Mouse (Mus musculus) heart, postnatal 0 days (tissue): ENCODE results near the gene Xbp1. TPM values are rescaled to one million over a fixed set of nuclear protein-coding genes. Genes with fewer than 3 reads are reported as not detected.

Experiments
- ATAC-seq: fragments of 200-750 bp; cut with Nextera tagmentation; 2 replicates; pipeline ENCODE4 v1.8.0; 2017; ENCODE audit warnings: low read depth, moderate number of reproducible peaks, moderate library complexity; ENCODE audit not compliant: insufficient read depth
- DNase-seq: peaks from one replicate; pipeline ENCODE4 v3.0.0-alpha.2; 2016; ENCODE audit warnings: low spot score
- H3K27ac ChIP-seq: fragments of 300-500 bp; sonication (generic); 2 replicates; pipeline ENCODE4 v1.5.1; 2014; ENCODE audit warnings: low read depth, mild to moderate bottlenecking
- H3K27me3 ChIP-seq: fragments of 300-500 bp; sonication (generic); 2 replicates; pipeline ENCODE4 v1.6.1; 2014; ENCODE audit warnings: low read length, mixed read lengths; ENCODE audit not compliant: control insufficient read depth, insufficient read depth
- H3K36me3 ChIP-seq: fragments of 300-500 bp; sonication (generic); replicated peaks from 2 replicates; pipeline ENCODE4 v1.6.1; 2014; ENCODE audit warnings: low read length, mixed read lengths; ENCODE audit not compliant: control insufficient read depth, insufficient read depth
- H3K4me1 ChIP-seq: fragments of 300-500 bp; sonication (generic); 2 replicates; pipeline ENCODE4 v1.6.1; 2014; ENCODE audit warnings: antibody characterized with exemption; ENCODE audit not compliant: control insufficient read depth, insufficient read depth
- H3K4me2 ChIP-seq: fragments of 300-500 bp; sonication (generic); 2 replicates; pipeline ENCODE4 v1.6.1; 2014; ENCODE audit warnings: low read depth, mild to moderate bottlenecking, low read length, moderate library complexity
- H3K4me3 ChIP-seq: fragments of 300-500 bp; sonication (generic); 2 replicates; pipeline ENCODE4 v1.5.1; 2014; ENCODE audit warnings: low read depth, low read length
- H3K9ac ChIP-seq: fragments of 300-500 bp; sonication (generic); replicated peaks from 2 replicates; pipeline ENCODE4 v1.6.1; 2014; ENCODE audit warnings: low read depth, low read length, mixed read lengths
- H3K9me3 ChIP-seq: fragments of 300-500 bp; sonication (generic); replicated peaks from 2 replicates; pipeline ENCODE4 v1.6.1; 2016; ENCODE audit warnings: low read length; ENCODE audit not compliant: control insufficient read depth
- CTCF ChIP-seq: IDR thresholded peaks from 2 replicates; pipeline ENCODE4 v1.5.1; 2016; ENCODE audit warnings: antibody characterized with exemption, control low read depth, low read depth
- EP300 ChIP-seq: IDR thresholded peaks from 2 replicates; pipeline ENCODE4 v1.6.1; 2016; ENCODE audit warnings: antibody characterized with exemption, low read depth
- WGBS: fragments of 180-500 bp; shearing (Covaris S2); extraction: QIAGEN DNeasy Blood & Tissue Kit; methylation state at CpG from one replicate; pipeline ENCODE4 v1.1.7; 2014; 5-methylcytosine and 5-hydroxymethylcytosine counted together
- polyA plus RNA-seq: library from polyadenylated mRNA; unstranded; fragments of >200 nt; fragmentation: Nextera tagmentation; extraction: Ambion mirVana; gene quantifications from 2 replicates; pipeline ENCODE4 v1.2.1, GENCODE M21; 2015
- total RNA-seq: library from RNA; depleted of rRNA; stranded (reverse); fragments of >200 nt; gene quantifications from 2 replicates; pipeline ENCODE4 v1.2.3, GENCODE M21; 2014; ENCODE audit warnings: low replicate concordance

Xbp1 gene
- total and polyA plus RNA-seq, 2 experiments from 2014 or later = 70.7 to 90.7 TPM

DNA sequence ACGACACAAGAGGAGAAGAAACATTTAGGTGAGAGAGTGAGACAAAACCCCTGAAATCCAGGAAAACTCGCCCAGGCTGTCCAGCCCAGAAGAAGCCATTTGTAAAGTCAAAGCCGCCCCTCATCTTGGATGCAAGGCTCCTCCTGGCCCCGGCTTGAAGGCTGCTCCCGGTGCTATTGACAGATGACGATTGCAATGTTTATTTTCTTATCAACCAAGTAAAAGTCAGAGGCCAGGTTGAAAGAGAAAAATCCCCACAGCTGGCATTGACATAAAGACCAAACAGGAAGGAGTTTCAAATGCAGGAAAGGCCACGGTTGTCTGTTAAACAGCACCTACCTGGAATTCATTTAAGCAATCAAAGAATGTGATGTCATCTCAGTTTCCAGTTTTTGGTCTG, 28.5 kb upstream of the Xbp1 start:
- DNase-seq = no peak
- no peak overlapping the region for H3K9ac ChIP-seq
- no peaks in the 10 kb centered on the region for H3K36me3 ChIP-seq
- H3K9me3 ChIP-seq = no peaks in the 10 kb centered on the region
- ATAC-seq = no peak
- TF ChIP-seq EP300 (no peak), CTCF (no peak)
- H3K27ac ChIP-seq = no peak overlapping the region
- no peaks in the 10 kb centered on the region for H3K27me3 ChIP-seq
- H3K4me3 ChIP-seq = no peak overlapping the region
- H3K4me2 ChIP-seq = no peak overlapping the region
- 47% methylated on average over 7 of the region's 7 CpGs for WGBS
- H3K4me1 ChIP-seq = no peaks in the 10 kb centered on the region

DNA sequence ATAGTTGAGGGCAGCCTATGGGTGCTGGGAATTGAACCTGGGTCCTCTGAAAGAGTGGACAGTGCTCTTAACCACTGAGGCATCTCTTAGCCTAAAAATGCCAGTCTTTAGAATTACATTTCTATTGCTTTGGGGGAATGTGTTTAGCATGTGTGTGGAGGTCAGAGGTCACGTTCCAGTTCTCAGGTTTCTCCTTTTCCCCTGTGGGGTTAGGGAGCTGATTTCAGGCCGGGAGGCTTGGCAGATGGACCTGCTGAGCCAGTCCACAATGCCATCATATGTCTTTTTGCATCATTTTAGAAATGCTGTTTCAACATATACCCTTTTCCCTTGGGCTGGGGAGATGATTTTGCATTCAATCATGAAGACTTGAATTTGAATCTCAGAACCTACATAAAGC, 26.6 kb upstream of the Xbp1 start:
- TF ChIP-seq CTCF = no peak
- TF ChIP-seq EP300 = no peak
- Histone ChIP-seq H3K9ac (no peak overlapping the region), H3K27ac (no peak overlapping the region), H3K27me3 (no peaks in the 10 kb centered on the region), H3K9me3 (no peaks in the 10 kb centered on the region), H3K4me1 (no peaks in the 10 kb centered on the region), H3K4me3 (no peak overlapping the region), H3K36me3 (no peaks in the 10 kb centered on the region), H3K4me2 (no peak overlapping the region)
- no peak for ATAC-seq
- WGBS = 69% methylated on average over 2 of the region's 2 CpGs
- no peak for DNase-seq

DNA sequence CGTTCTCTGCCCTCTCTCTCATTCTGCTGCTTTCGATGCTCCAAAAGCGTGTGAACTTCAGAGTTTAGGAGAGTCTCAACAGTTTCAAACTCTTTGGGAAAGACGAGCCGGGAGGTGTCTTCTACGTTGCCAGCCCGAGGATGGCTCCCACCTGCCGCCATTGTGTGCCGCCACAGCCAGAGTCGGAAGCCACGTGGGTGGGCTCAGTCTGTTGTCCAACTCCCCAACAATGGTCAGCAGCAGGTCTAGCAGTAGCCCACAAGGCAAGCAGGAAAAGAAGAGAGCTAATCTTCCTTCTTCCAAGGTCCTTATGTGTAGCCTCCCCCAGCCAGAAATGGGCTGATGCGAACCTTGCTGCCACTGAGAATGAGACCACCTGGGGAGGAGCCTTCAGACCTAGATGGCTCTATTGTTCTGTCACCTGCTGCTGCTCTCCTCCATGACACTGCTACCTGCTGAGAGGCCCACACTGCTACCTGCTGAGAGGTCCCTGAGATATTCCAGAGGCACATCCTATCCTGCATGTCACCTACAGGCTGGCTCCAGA, 25.1 kb upstream of the Xbp1 start:
- DNase-seq (no peak), ATAC-seq (no peak)
- no peaks in the 10 kb centered on the region for H3K9me3 ChIP-seq
- no peaks in the 10 kb centered on the region for H3K27me3 ChIP-seq
- no peak overlapping the region for H3K27ac ChIP-seq
- no peaks in the 10 kb centered on the region for H3K36me3 ChIP-seq
- H3K4me3 ChIP-seq = no peak overlapping the region
- TF ChIP-seq EP300 = no peak
- no peak for TF ChIP-seq CTCF
- no peak overlapping the region for H3K4me2 ChIP-seq
- no peak overlapping the region for H3K9ac ChIP-seq
- no peaks in the 10 kb centered on the region for H3K4me1 ChIP-seq
- WGBS = 81% methylated on average over 12 of the region's 12 CpGs

DNA sequence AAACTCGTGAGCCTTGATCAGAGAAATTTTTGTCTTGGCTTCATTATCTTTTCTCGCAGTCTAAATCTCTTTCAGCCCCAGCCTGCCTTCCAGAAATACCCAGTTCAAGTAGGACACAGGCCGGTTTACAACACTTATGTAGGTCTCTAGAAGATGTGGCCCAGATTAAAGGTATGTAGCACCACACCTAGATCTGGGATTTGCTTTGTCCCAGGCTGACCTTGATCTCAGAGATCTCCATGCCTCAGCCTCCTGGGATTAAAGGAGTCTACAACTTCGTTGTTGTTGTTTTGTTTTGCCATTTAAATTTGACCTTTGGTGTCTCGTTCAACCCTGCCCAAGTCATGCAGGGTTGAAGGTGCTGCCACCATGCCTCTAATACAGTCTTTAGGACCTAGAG, 24.6 kb upstream of the Xbp1 start:
- no peaks in the 10 kb centered on the region for H3K9me3 ChIP-seq
- H3K27me3 ChIP-seq = no peaks in the 10 kb centered on the region
- ATAC-seq = no peak
- WGBS = 77% methylated on average over 5 of the region's 5 CpGs
- DNase-seq = no peak
- no peak overlapping the region for H3K27ac ChIP-seq
- H3K4me2 ChIP-seq = no peak overlapping the region
- TF ChIP-seq CTCF (no peak), EP300 (no peak)
- no peak overlapping the region for H3K9ac ChIP-seq
- H3K4me3 ChIP-seq = no peak overlapping the region
- H3K36me3 ChIP-seq = no peaks in the 10 kb centered on the region
- H3K4me1 ChIP-seq = no peaks in the 10 kb centered on the region

DNA sequence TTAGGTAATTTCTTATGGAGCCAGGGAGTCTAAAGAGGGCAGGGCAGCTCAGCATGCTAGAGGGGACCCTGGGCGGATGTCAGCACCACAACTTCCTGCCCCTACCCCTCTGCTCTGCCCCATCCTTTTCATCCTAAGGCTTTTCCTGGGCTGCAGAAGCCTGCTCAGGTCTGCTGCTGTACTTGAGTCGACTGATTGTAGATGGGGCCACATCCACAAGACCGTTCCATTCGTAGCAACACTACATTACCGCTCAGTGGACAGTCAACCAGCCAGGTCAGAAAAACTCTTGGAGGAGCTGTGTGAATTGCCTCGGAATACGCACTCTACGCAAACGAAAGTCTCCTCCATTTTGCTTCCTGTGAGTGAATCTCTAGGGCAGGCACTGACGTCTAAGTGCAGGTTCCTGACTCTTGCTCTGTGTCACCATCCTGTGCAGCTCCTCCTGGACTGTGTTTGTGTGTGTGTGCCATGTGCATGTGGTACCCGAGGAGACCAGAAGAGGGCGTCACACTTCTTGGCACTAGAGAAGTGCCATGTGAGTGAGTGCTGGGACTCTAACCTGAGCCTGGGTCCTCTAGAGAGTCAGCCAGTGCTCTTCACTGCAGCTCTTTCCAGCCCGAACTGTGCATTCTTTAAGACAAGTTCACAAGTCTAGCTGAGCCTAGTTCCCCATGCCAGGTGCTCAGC, 23.8 kb upstream of the Xbp1 start:
- Histone ChIP-seq H3K27me3 (no peaks in the 10 kb centered on the region), H3K9me3 (no peaks in the 10 kb centered on the region), H3K4me3 (no peak overlapping the region), H3K27ac (no peak overlapping the region), H3K4me1 (no peaks in the 10 kb centered on the region), H3K4me2 (no peak overlapping the region), H3K36me3 (no peaks in the 10 kb centered on the region), H3K9ac (no peak overlapping the region)
- no peak for ATAC-seq
- no peak for DNase-seq
- TF ChIP-seq EP300 (no peak), CTCF (no peak)
- WGBS = 91% methylated on average over 13 of the region's 13 CpGs

DNA sequence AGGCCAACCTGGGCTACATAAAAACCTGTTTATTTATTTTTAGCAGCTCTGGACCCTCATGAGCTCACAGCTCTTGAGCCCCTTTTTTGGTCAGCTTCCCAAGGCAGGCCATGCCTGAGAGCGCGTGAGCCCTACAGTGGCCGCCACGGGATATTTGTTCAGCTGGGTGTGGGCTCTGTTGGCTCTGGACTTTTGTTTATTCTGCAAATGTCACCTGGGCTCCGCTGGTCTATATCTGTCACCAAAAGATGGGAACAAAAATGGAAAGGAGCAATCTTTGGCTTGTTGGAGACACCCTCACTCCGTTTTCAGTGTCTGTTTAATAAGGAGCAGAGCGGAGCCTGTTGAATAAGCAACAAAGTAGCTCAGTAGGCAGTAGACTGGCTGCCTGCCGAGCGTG, 22.0 kb upstream of the Xbp1 start:
- 72% methylated on average over 9 of the region's 9 CpGs for WGBS
- H3K4me1 ChIP-seq = no peaks in the 10 kb centered on the region

More for the DNA sequence above, 22.0 kb upstream of the Xbp1 start:
- no peaks in the 10 kb centered on the region for H3K9me3 ChIP-seq
- DNase-seq (no peak), ATAC-seq (no peak)
- H3K27me3 ChIP-seq = no peaks in the 10 kb centered on the region
- no peaks in the 10 kb centered on the region for H3K36me3 ChIP-seq
- H3K4me3 ChIP-seq = no peak overlapping the region
- TF ChIP-seq EP300 = no peak
- TF ChIP-seq CTCF = no peak
- no peak overlapping the region for H3K4me2 ChIP-seq
- H3K9ac ChIP-seq = no peak overlapping the region
- peak overlapping the region; percentile 55 for H3K27ac ChIP-seq
